Mouse (Mus musculus) intestine, embryonic 15.5 days (tissue): ENCODE data around the gene Flrt1. TPM values are rescaled to one million over a fixed set of nuclear protein-coding genes. Genes with fewer than 3 reads are reported as not detected.

Experiments used
- ATAC-seq: fragments of 200-750 bp; cut with Nextera tagmentation; 2 replicates; pipeline ENCODE4 v1.8.0; 2017; ENCODE audit warnings: moderate TSS enrichment, moderate library complexity
- H3K27ac ChIP-seq: fragments of 300-500 bp; sonication (generic); 2 replicates; pipeline ENCODE4 v1.5.1; 2015; ENCODE audit warnings: mild to moderate bottlenecking, inconsistent platforms
- H3K27me3 ChIP-seq: fragments of 300-500 bp; sonication (generic); replicated peaks from 2 replicates; pipeline ENCODE4 v1.6.1; 2015; ENCODE audit warnings: inconsistent platforms
- H3K36me3 ChIP-seq: fragments of 300-500 bp; sonication (generic); 2 replicates; pipeline ENCODE4 v1.6.1; 2015; ENCODE audit warnings: inconsistent platforms
- H3K4me1 ChIP-seq: fragments of 300-500 bp; sonication (generic); replicated peaks from 2 replicates; pipeline ENCODE4 v1.6.1; 2015; ENCODE audit warnings: inconsistent platforms
- H3K4me2 ChIP-seq: fragments of 300-500 bp; sonication (generic); replicated peaks from 2 replicates; pipeline ENCODE4 v1.6.1; 2015; ENCODE audit warnings: mild to moderate bottlenecking, inconsistent platforms
- H3K4me3 ChIP-seq: fragments of 300-500 bp; sonication (generic); replicated peaks from 2 replicates; pipeline ENCODE4 v1.5.1; 2015; ENCODE audit warnings: inconsistent platforms
- H3K9ac ChIP-seq: fragments of 300-500 bp; sonication (generic); 2 replicates; pipeline ENCODE4 v1.6.1; 2015; ENCODE audit warnings: inconsistent platforms
- H3K9me3 ChIP-seq: fragments of 300-500 bp; sonication (generic); 2 replicates; pipeline ENCODE4 v1.6.1; 2016; ENCODE audit warnings: inconsistent platforms
- WGBS: fragments of 180-500 bp; shearing (Covaris S2); methylation state at CpG from one replicate; pipeline ENCODE4 v1.1.7; 2015; 5-methylcytosine and 5-hydroxymethylcytosine counted together
- polyA plus RNA-seq: library from polyadenylated mRNA; unstranded; fragments of >200 nt; fragmentation: Nextera tagmentation; extraction: Ambion mirVana; gene quantifications from 2 replicates; pipeline ENCODE4 v1.2.1, GENCODE M21; 2015

Flrt1 gene
- polyA plus RNA-seq, 1 experiment from 2014 or later: 1.8 TPM

GRCm38 (mm10) chr19:7112628-7113027, 7.1 kb upstream of the Flrt1 start:
- 79% methylated on average over 3 of the region's 3 CpGs for WGBS
- H3K36me3 ChIP-seq: no peaks in the 10 kb centered on the region
- H3K27me3 ChIP-seq: no peaks in the 10 kb centered on the region; the same call in 1 of the 2 replicates
- no peak overlapping the region for H3K4me2 ChIP-seq
- no peak overlapping the region for H3K27ac ChIP-seq
- ATAC-seq: no peak
- H3K4me3 ChIP-seq: no peak overlapping the region
- H3K4me1 ChIP-seq: peaks cover 31% of the 10 kb centered on the region
- H3K9me3 ChIP-seq: no peaks in the 10 kb centered on the region
- no peak overlapping the region for H3K9ac ChIP-seq

GRCm38 (mm10) chr19:7111710-7112109, 6.2 kb upstream of the Flrt1 start:
- no peak overlapping the region for H3K4me2 ChIP-seq
- no peak overlapping the region for H3K27ac ChIP-seq
- H3K9me3 ChIP-seq: no peaks in the 10 kb centered on the region
- 87% methylated on average over 4 of the region's 4 CpGs for WGBS
- ATAC-seq: no peak
- no peaks in the 10 kb centered on the region for H3K36me3 ChIP-seq
- H3K4me1 ChIP-seq: peaks cover 24% of the 10 kb centered on the region
- H3K27me3 ChIP-seq: peaks cover under 1% of the 10 kb centered on the region; the same call in 1 of the 2 replicates
- H3K9ac ChIP-seq: no peak overlapping the region
- no peak overlapping the region for H3K4me3 ChIP-seq

GRCm38 (mm10) chr19:7111309-7111708, 5.8 kb upstream of the Flrt1 start:
- Histone ChIP-seq H3K36me3 (no peaks in the 10 kb centered on the region), H3K4me3 (no peak overlapping the region), H3K4me1 (peaks cover 21% of the 10 kb centered on the region), H3K4me2 (no peak overlapping the region), H3K9me3 (no peaks in the 10 kb centered on the region), H3K27me3 (peaks cover 3% of the 10 kb centered on the region; the same call in 1 of the 2 replicates), H3K27ac (no peak overlapping the region), H3K9ac (no peak overlapping the region)
- ATAC-seq: no peak
- WGBS: 87% methylated on average over 6 of the region's 6 CpGs

DNA sequence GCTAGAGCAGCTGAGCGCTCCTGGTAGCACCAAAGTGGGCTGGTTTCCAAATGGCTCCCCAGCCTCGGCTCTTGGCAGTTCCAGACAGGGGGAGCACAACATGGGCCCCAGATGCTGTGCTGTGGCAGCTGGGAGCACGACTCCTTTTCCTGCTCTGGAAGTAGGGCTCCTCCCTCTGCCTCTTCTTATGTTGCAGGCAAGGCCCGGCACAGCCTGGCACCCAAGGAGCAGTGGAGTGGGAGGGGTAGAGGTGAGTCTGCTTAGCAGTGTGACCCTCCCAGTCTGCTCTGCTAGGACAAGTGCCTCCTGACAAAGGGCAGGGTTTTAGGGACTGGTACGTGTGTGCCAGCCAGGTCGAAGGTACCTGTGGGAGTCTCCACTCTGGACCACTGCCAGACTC, 5.3 kb upstream of the Flrt1 start:
- Histone ChIP-seq H3K4me1 (peaks cover 21% of the 10 kb centered on the region), H3K27ac (no peak overlapping the region), H3K9ac (no peak overlapping the region)

DNA sequence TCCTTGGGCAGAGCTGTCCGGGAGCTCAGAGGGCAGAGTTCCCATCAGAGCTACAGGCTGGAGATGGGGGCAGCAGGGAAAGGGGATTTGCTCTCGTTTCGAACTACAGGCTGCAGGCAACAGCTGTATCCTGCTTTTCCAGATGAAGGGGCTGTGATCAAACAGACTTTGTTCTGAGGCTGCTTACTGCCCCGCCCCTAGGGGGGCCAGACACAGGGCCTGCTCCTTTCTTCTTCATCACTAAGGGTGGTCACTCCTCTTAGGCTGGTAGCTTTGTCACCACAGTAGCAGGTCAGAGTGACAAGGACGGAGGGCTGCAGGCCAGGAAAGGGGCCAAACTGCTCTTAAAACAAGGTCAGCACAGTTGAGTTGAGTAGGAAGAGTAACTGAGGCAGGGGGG, 4.6 kb upstream of the Flrt1 start:
- WGBS: 23% methylated on average over 5 of the region's 5 CpGs
- H3K4me2 ChIP-seq: 0 out of 2 replicates have a peak overlapping the region, but pooled peaks have one; percentile 9
- H3K4me3 ChIP-seq: no peak overlapping the region
- H3K27ac ChIP-seq: no peak overlapping the region
- H3K4me1 ChIP-seq: peaks cover 21% of the 10 kb centered on the region
- no peaks in the 10 kb centered on the region for H3K9me3 ChIP-seq
- H3K9ac ChIP-seq: 0 out of 2 replicates have a peak overlapping the region, but pooled peaks have one; percentile 6
- peaks cover 3% of the 10 kb centered on the region; the same call in 1 of the 2 replicates for H3K27me3 ChIP-seq
- no peaks in the 10 kb centered on the region for H3K36me3 ChIP-seq
- ATAC-seq: no peak

More for the DNA sequence above, 5.3 kb upstream of the Flrt1 start:
- no peak overlapping the region for H3K4me3 ChIP-seq
- no peaks in the 10 kb centered on the region for H3K36me3 ChIP-seq
- no peaks in the 10 kb centered on the region for H3K9me3 ChIP-seq
- H3K4me2 ChIP-seq: no peak overlapping the region
- 52% methylated on average over 6 of the region's 6 CpGs for WGBS
- peak; percentile 49; the same call in 1 of the 2 replicates for ATAC-seq
- peaks cover 3% of the 10 kb centered on the region; the same call in 1 of the 2 replicates for H3K27me3 ChIP-seq

DNA sequence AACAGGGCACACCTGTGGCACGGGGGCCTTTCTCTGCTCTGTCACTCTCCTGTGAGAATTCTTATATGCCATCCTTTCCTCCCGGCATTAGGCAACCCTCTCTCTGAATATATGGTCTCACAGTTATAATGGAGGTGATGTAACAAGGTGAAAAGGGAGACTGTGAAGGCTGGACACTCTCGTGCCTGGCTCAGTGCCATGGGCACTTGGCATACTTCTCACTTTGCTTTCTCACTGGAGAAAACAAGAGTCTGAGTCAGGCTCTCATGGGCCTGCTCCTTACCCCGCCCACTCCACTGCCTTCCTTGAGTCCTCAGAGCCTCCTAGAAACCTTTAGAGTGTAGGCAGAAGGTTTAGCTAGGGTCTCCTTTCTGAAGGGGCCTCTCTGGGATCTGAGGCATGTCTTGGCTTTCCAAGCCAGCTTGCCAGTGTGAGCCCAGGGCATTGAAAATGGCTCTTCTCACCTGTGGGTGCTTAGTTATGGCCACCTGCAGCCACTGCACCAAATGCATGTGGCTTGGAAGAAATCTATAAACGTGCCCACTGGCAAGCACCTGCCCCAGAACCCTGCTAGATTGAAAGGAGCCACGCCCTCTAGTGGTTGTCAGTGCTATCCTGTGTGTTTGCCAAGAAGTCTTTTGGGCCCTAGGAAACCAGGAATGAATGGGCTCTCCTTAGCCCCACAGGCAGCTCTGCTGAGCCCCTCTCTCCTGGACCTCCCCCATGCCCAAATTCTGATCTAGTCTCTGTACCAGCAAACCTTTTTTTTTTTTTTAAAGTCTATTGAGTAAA, 2.8 kb upstream of the Flrt1 start:
- Histone ChIP-seq H3K4me3 (no peak overlapping the region), H3K27ac (no peak overlapping the region), H3K9ac (no peak overlapping the region), H3K9me3 (no peaks in the 10 kb centered on the region), H3K36me3 (no peaks in the 10 kb centered on the region), H3K4me1 (peaks cover 29% of the 10 kb centered on the region), H3K4me2 (no peak overlapping the region), H3K27me3 (0 out of 2 replicates have a peak, but pooled peaks cover 3% of the 10 kb centered on the region)
- ATAC-seq: no peak
- 58% methylated on average over 6 of the region's 6 CpGs for WGBS

DNA sequence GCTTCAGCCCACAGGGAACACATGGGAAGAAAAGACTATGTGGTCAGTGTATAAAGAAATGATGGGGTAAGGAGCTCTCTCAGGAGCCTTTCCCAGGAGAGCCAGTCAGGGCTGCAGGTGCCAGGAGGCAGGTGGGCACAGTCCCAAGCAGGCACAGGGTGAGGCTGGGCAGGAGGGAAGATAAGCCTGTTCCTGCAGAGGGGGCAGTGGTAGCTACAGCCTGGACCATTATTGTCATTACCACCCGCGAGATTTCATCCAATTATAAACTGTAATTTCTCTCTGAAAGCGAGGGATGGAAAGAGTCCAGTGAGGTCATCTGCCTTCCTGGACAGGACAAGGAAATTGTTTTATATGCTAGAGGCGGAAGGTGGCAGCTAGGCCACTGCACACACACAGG, 1.6 kb upstream of the Flrt1 start:
- Histone ChIP-seq H3K27ac (no peak overlapping the region), H3K9ac (0 out of 2 replicates have a peak overlapping the region, but pooled peaks have one; percentile 8), H3K9me3 (no peaks in the 10 kb centered on the region), H3K4me1 (peaks cover 35% of the 10 kb centered on the region), H3K36me3 (no peaks in the 10 kb centered on the region), H3K4me3 (no peak overlapping the region), H3K4me2 (no peak overlapping the region), H3K27me3 (0 out of 2 replicates have a peak, but pooled peaks cover 3% of the 10 kb centered on the region)
- no peak for ATAC-seq
- WGBS: 75% methylated on average over 4 of the region's 4 CpGs

DNA sequence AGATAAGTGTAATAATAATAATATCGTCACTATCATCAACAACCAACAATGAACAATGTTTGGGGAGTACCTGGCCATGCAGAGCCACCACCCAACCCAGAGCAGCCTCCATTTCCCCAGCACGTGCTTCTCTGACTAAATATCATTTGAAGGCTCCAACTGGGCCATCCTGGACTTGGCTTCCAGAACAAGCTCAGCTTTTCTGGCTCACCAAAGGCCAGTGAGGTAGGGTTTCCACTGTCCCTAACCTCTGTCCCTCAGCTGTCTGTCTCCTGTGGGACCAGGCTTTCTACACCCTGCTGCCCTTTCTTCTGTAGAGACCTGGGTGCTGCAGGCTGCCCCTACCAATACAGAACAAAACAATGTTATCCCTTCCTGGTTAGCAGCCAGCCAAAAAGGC, 1.0 kb upstream of the Flrt1 start:
- no peak overlapping the region for H3K27ac ChIP-seq
- no peak overlapping the region for H3K4me3 ChIP-seq
- H3K4me2 ChIP-seq: no peak overlapping the region
- 95% methylated on average over 2 of the region's 2 CpGs for WGBS
- no peak for ATAC-seq
- peaks cover 35% of the 10 kb centered on the region for H3K4me1 ChIP-seq
- H3K9me3 ChIP-seq: no peaks in the 10 kb centered on the region
- no peaks in the 10 kb centered on the region for H3K36me3 ChIP-seq
- H3K9ac ChIP-seq: no peak overlapping the region
- 0 out of 2 replicates have a peak, but pooled peaks cover 3% of the 10 kb centered on the region for H3K27me3 ChIP-seq

GRCm38 (mm10) chr19:7103993-7104401, 1.5 kb downstream of the Flrt1 start:
- 15% methylated on average over 19 of the region's 19 CpGs for WGBS
- H3K4me1 ChIP-seq: peaks cover 24% of the 10 kb centered on the region
- H3K9ac ChIP-seq: peak overlapping the region; percentile 31
- ATAC-seq: peak; percentile 88
- 0 out of 2 replicates have a peak, but pooled peaks cover 3% of the 10 kb centered on the region for H3K27me3 ChIP-seq
- no peaks in the 10 kb centered on the region for H3K9me3 ChIP-seq
- peak overlapping the region; percentile 50 for H3K4me2 ChIP-seq
- 0 out of 2 replicates have a peak overlapping the region, but pooled peaks have one; percentile 9 for H3K4me3 ChIP-seq
- peak overlapping the region; percentile 8; the same call in 1 of the 2 replicates for H3K27ac ChIP-seq
- H3K36me3 ChIP-seq: no peaks in the 10 kb centered on the region

GRCm38 (mm10) chr19:7103349-7103992, 2.1 kb downstream of the Flrt1 start:
- Histone ChIP-seq H3K4me2 (peak overlapping the region; percentile 50), H3K27me3 (0 out of 2 replicates have a peak, but pooled peaks cover 3% of the 10 kb centered on the region), H3K4me1 (peaks cover 24% of the 10 kb centered on the region), H3K27ac (peak overlapping the region; percentile 8; the same call in 1 of the 2 replicates), H3K36me3 (no peaks in the 10 kb centered on the region), H3K4me3 (0 out of 2 replicates have a peak overlapping the region, but pooled peaks have one; percentile 9), H3K9ac (no peak overlapping the region), H3K9me3 (no peaks in the 10 kb centered on the region)
- WGBS: 60% methylated on average over 4 of the region's 4 CpGs
- ATAC-seq: peak; percentile 69

- Histone ChIP-seq H3K4me1 (peaks cover 21% of the 10 kb centered on the region), H3K4me2 (no peak overlapping the region), H3K9ac (no peak overlapping the region), H3K9me3 (no peaks in the 10 kb centered on the region), H3K36me3 (no peaks in the 10 kb centered on the region), H3K27me3 (peaks cover 6% of the 10 kb centered on the region; the same call in 1 of the 2 replicates), H3K27ac (no peak overlapping the region), H3K4me3 (no peak overlapping the region)
- no peak for ATAC-seq
- WGBS: 89% methylated on average over 10 of the region's 10 CpGs
Observed at GRCm38 (mm10) chr19:7102039-7102438, 3.5 kb downstream of the Flrt1 start.

GRCm38 (mm10) chr19:7099620-7100155, 5.8 kb downstream of the Flrt1 start:
- Histone ChIP-seq H3K36me3 (no peaks in the 10 kb centered on the region), H3K4me2 (no peak overlapping the region), H3K9me3 (no peaks in the 10 kb centered on the region), H3K4me3 (no peak overlapping the region), H3K4me1 (peaks cover 26% of the 10 kb centered on the region), H3K9ac (no peak overlapping the region), H3K27ac (no peak overlapping the region), H3K27me3 (peaks cover 15% of the 10 kb centered on the region)
- 67% methylated on average over 3 of the region's 3 CpGs for whole genome bisulfite sequencing
- no peak for ATAC-seq
